Mouse (Mus musculus) Patski (cell line): ENCODE results near the gene Rpp21. TPM values are rescaled to one million over a fixed set of nuclear protein-coding genes. Genes with fewer than 3 reads are reported as not detected.
A peak's percentile ranks its signal among the peaks of the same experiment; 100 is the strongest.

ENCODE experiments used
- ATAC-seq: fragments of 100-300 bp; one replicate; pipeline ENCODE4 v1.8.0; 2021
- CTCF ChIA-PET: fragments of 350-600 bp; sonication (Branson Sonifier 250); formaldehyde crosslinking; loops from one replicate; lab custom pipeline; 2022; ENCODE audit warnings: inconsistent platforms; lab: Charles Lee
- POLR2A ChIA-PET: fragments of 350-600 bp; sonication (Branson Sonifier 250); formaldehyde crosslinking; loops from one replicate; lab custom pipeline; 2022; ENCODE audit warnings: antibody characterized with exemption, inconsistent platforms; lab: Charles Lee
- DNase-seq: peaks from one replicate; pipeline ENCODE4 v3.0.0-alpha.2; 2011; ENCODE audit warnings: low read depth, low spot score
- H3K27me3 ChIP-seq: fragments of 371-371 bp; one replicate; pipeline ENCODE4 v1.5.1; 2021
- CTCF ChIP-seq: fragments of 100-300 bp; IDR thresholded peaks from one replicate; pipeline ENCODE4 v1.5.1; 2021
- in situ Hi-C: fragments of 300-500 bp; cut with MboI; formaldehyde crosslinking; loops from 3 replicates; pipeline ENCODE4 v1.11.1; 2018; ENCODE audit warnings: low pct_unique_long_range_greater_than_20kb, mixed read lengths
- polyA plus RNA-seq: library from polyadenylated mRNA; unstranded; gene quantifications from one replicate; pipeline ENCODE4 v1.2.3, GENCODE M21; 2021

Gene Rpp21
- polyA plus RNA-seq, 1 experiment from 2014 or later: 41.5 TPM

DNA sequence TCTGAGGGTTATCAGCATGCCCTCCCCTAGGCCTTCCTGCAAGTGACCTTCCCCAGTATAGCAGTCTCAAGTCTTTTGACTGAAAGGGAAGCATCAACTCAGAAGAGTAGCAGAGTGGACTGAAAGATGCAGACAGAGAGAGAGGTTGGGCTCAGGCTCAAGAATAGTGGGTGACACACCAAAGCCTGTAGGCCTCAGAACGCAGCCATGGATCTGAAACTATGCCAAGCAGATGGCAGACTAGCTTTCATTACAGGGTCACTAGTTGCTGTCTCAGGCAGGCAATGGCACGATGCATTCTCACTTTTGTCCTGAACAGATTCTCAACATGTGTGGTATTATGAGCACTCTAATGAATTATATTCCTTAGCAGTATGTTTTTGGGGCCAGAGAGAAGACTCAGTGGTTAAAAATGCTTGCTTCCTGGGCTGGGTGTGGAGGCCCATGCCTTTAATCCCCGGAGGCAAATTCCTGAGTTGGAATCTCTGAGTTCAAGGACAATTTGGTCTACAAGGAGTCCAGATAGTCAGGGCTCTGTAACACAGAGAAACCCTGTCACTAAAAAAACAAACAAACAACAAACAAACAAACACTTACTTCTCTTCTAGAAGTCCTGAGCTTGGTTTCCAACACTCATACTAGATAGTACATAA is 6.5 kb upstream of the Rpp21 start:
- CTCF ChIA-PET: no interaction called here
- DNase-seq: no peak
- no peak for TF ChIP-seq CTCF
- POLR2A ChIA-PET: no interaction called here
- no peaks in the 10 kb centered on the region for H3K27me3 ChIP-seq
- in situ Hi-C loops: loop anchor here (25.0 kb wide), 1 partner anchor 798 kb away; no protein-coding TSS in a partner anchor
- ATAC-seq: no peak

DNA sequence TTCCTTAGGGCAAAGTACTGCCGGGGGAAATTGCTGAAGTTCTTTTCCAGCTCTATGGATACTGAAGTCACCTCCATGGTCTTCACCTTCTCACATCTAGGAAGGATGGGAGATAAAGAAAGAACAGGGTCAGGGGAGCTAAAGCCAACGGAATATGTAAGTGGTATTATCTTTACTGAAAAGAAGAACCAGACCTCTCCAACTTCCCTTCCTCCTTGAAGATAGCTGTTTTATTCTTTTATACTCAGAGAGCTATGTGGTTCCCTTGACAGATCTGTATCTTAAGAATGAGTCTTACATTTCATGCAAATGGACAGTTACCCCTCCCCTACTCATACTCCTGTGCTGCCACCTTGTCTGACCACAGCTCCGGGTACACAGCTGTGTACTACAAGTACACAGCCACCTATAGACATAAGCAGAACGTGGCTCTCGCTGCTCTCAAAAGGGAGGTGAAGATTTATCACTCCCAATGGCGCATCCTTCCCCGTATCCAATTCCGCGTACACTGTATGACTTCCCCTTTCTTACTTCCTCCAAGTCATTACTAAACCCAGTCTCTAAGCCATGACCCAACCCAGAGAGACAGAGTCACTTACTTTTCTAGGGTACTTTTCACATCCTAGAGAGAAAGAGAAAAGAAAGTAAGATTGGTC is 3.8 kb upstream of the Rpp21 start:
- no peak for DNase-seq
- in situ Hi-C loops: loop anchor here (25.0 kb wide), 1 partner anchor 801 kb away; no protein-coding TSS in a partner anchor
- ATAC-seq: no peak
- POLR2A ChIA-PET: interaction anchor here (1.1 kb wide), 1 partner anchor 10 kb away, joined by 4 read pairs; the partner anchor contains the start of gene Trim39
- TF ChIP-seq CTCF: no peak
- CTCF ChIA-PET: interaction anchor here (1.3 kb wide), 1 partner anchor 15 kb away, joined by 6 read pairs; no protein-coding TSS in a partner anchor
- H3K27me3 ChIP-seq: no peaks in the 10 kb centered on the region

DNA sequence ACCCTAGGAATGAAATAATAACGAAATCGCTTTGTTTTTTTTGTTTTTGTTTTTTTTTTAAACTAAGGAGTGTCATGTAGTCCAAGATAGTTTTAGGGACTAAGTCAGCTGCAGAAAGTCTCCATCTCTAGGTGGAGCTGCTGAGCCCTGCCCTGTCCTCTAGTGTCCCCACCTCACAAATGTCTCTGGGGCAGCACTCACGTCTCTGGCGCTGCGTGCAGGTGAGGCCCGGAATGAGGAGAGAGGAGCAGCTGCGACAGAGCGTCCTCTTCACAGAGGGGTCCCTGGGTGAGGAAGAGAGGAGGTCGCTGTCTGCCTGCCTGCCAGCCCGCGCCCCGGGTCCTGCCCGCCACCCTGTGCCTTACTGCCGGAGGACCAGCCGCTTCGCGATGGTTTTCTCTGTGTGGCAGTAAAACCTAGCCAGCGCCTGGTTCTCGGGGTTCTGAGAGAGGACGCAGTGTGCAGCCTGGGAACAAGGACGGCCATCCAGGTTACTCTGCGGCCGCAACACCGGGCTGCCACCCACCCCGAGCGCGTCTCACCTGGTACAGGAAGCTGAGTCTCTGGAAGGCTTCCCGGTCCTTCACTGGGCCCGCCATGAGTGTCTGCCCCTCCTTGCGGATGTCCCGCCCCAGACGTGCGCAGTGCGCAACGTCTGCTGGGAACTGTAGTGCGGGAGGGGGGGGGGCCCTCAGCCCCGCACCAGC is 475 bp downstream of the Rpp21 start:
- ChIA-PET CTCF (interaction anchor here (0.7 to 1.9 kb wide), 7 partner anchors 12 to 26 kb away, joined by 3 to 16 read pairs (median 4); partner anchors contain the start of gene Trim39), POLR2A (interaction anchor here (0.6 to 1.5 kb wide), 2 partner anchors 10 to 537 kb away, joined by 3 to 4 read pairs; no protein-coding TSS in a partner anchor)
- no peaks in the 10 kb centered on the region for H3K27me3 ChIP-seq
- peak; percentile 24 for DNase-seq
- ATAC-seq: peak; percentile 96
- in situ Hi-C loops: loop anchor here (25.0 kb wide), 1 partner anchor 805 kb away; no protein-coding TSS in a partner anchor
- peak; percentile 91 for TF ChIP-seq CTCF

DNA sequence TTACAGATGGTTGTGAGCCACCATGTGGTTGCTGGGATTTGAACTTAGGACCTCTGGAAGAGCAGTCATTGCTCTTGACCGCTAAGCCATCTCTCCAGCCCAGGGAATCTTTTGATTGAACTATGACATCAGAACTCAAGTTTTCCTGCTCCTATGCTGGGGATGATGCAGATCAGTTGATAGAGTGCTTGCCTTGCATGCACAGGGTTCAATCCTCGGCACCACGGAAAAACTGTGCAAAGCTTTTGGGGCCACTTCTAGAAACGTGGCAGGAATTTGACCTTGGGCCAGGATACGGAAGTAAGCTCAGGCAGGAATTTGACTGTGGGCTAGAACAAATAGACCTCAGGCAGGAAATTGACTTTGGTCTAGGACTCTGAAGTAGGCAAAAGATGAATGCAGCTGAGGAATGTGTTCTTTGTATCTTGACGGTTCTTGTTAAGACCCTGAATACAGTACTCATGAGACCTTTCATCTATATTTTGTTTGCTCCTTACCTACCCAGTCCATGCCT is 4.7 kb downstream of the Rpp21 start:
- TF ChIP-seq CTCF: no peak
- ATAC-seq (no peak), DNase-seq (no peak)
- ChIA-PET POLR2A (no interaction called here), CTCF (interaction anchor here (1.3 kb wide), 1 partner anchor 16 kb away, joined by 3 read pairs; no protein-coding TSS in a partner anchor)
- in situ Hi-C loops: loop anchor here (25.0 kb wide), 1 partner anchor 809 kb away; no protein-coding TSS in a partner anchor
- H3K27me3 ChIP-seq: no peaks in the 10 kb centered on the region

DNA sequence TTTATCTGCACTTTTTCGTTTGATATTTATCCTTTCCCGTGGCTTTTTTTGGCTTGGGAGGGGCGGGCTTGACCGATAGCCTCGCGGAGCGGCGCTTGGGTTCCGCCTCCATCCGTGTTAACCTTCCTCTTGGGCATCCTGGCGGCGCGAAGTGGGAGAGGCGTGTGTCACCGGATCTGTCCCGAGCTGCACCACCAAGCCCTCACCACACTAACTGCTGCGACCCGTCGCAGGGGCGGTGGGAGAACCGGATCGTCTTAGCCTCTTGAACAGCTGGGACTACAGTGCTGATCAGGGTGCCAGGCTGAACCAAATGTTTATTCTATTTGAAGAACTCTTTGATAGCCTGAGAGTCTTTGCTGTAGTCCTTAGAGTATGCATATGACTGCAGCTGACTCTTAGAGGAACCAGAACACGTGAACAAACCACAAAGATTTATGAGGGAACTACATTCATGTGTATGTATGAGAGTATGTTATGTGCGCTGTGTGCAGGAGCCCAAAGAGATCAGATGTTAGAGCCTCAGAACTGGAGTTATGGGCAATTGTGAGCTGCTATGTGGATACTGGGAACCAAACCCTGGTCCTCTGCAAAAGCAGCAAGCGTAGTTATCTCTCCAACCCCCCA is 5.5 kb downstream of the Rpp21 start:
- DNase-seq (no peak), ATAC-seq (no peak)
- in situ Hi-C loops: loop anchor here (25.0 kb wide), 1 partner anchor 810 kb away; no protein-coding TSS in a partner anchor

DNA sequence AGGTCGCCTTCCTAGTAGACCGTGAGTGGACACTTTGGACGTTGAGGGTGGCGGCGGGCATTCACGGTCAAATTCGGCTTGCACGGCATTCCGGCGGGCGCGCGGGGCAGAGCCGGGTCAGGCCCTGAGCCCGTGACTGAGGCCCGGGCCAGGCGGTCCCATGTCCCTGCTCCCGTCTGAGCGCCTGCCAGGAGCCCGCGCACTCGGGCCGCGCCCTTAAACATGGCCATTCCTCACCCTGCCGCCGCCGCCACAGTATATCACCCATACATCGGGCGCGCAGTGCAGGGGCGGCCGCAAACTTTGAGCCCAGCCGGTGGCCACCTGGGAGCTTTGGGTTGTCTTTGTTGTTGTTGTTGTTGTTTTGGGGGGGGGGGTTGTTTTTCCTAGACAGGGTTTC is 9.0 kb downstream of the Rpp21 start:
- ChIA-PET CTCF (no interaction called here), POLR2A (no interaction called here)
- in situ Hi-C loops: no loop called here
- ATAC-seq (no peak), DNase-seq (no peak)
- TF ChIP-seq CTCF: no peak
- H3K27me3 ChIP-seq: no peaks in the 10 kb centered on the region

More for the DNA sequence above, 5.5 kb downstream of the Rpp21 start:
- ChIA-PET CTCF (no interaction called here), POLR2A (no interaction called here)
- no peaks in the 10 kb centered on the region for H3K27me3 ChIP-seq
- no peak for TF ChIP-seq CTCF

DNA sequence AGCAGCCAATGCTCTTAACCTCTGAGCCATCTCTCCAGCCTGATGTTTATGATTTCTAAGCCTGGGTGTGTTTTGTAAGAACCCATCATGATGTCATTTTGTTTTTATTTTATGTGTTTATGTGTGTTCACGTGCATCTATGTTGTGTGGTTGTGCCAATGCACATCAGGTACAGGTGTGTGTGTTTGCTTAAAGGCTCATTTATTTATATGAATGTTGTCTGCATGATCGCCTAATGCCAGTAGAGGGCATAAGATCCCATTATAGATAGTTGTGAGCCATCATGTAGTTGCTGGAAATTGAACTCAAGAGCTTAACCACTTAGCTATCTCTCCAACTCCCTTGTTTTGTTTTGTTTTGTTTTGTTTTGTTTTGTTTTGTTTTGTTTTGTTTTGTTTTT is 12.1 kb downstream of the Rpp21 start:
- TF ChIP-seq CTCF: peak; percentile 39
- POLR2A ChIA-PET: no interaction called here
- in situ Hi-C loops: no loop called here
- H3K27me3 ChIP-seq: no peaks in the 10 kb centered on the region
- CTCF ChIA-PET: no interaction called here
- no peak for DNase-seq
- no peak for ATAC-seq

DNA sequence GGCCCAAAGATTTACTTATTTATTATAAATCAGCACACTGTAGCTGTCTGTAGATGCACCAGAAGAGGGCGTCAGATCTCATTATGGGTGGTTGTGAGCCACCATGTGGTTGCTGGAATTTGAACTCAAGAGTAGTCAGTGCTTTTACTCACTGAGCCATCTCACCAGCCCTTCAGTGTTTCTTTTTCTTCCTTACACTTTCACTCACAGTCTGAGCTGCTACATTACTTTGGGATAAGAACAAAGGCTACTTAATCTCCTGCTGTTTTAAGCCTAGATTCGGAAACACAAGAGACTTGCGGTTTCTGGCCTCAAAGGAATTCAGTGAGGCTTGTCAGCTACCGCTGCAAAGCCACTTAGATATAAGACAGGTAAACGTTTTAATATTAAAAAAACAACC is 13.8 kb downstream of the Rpp21 start:
- POLR2A ChIA-PET: no interaction called here
- CTCF ChIA-PET: no interaction called here
- DNase-seq (no peak), ATAC-seq (no peak)
- no peaks in the 10 kb centered on the region for H3K27me3 ChIP-seq
- in situ Hi-C loops: no loop called here
- no peak for TF ChIP-seq CTCF

DNA sequence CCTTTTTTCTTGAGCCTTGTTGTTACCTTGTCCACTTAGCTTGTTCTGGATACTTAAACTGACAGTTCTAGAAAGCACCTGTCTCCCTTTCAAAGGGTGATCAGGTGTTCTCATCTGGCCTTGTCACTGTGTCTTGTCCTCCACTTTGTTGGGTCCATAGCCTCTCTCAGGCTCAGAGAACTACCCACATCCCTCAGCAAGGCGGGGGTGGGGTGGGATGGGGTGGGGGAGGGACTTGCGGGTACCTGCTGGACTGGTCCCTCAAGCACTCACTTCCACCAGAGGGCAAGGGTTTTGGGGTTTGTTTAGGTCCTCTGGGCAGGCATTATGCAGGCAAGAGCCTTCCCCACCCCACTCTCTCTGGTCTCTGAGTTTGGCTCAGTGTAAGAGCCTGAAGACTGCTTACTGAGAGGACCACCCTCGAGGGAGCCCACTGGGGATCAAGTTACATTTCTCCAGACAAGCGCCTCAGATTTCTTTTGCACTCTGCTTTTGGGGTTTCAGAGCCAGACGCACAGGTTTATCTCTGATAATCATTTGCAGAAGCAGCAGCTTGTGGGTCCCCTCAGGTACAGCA is 17.1 kb downstream of the Rpp21 start:
- in situ Hi-C loops: no loop called here
- ChIA-PET POLR2A (no interaction called here), CTCF (no interaction called here)
- H3K27me3 ChIP-seq: peaks cover 5% of the 10 kb centered on the region
- TF ChIP-seq CTCF: no peak
- DNase-seq (no peak), ATAC-seq (no peak)
